Mouse (Mus musculus) liver, embryonic 14.5 days (tissue): Measurements from ENCODE around the gene Gm17509.

Source experiments
- CTCF ChIP-seq: IDR thresholded peaks from 2 replicates; pipeline ENCODE4 v1.5.1; 2016; ENCODE audit warnings: antibody characterized with exemption, low read depth, control low read depth
- EP300 ChIP-seq: IDR thresholded peaks from 2 replicates; pipeline ENCODE4 v1.6.1; 2016; ENCODE audit warnings: antibody characterized with exemption, low read depth

GRCm38 (mm10) chr13:117234486-117234885 lies 13.6 kb upstream of the Gm17509 start:
- TF ChIP-seq CTCF (no peak), EP300 (no peak)
